Mouse (Mus musculus): ENCODE data around the gene Optc.

Optc gene

DNA sequence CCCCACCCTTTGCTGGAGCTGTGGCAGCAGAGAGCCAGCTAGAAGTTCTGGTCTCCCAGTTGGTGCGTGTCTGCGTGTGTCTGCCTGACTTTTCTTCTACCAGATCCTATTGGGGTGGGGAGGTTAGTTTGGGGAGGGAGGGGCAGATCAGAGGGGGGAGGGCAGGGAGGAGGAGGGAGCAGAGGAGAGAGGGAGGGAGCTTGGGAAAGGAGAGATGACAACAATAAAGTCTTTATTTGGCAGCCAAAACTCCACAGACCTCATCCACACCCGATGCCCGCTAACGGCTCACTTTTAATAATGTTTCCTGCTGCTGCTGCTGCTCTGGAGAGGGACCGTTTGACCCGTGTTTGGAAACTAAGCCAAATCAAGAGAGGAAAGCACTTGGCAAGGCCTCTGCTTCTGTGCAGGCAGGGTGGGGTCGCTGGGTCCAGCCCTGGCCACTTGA lies 13.5 kb upstream of the Optc start, which contains the start of gene Prelp:
Gene Prelp, minus strand, starts transcription at position 111 of the 448 bp plus-strand sequence.
- in situ Hi-C loops (cut with MboI; ENCODE audit: low pct_unique_long_range_greater_than_20kb in 1 of 2, low sequenced_read_pairs in 2 of 2, unreplicated experiment in 1 of 2), result no loop called here

DNA sequence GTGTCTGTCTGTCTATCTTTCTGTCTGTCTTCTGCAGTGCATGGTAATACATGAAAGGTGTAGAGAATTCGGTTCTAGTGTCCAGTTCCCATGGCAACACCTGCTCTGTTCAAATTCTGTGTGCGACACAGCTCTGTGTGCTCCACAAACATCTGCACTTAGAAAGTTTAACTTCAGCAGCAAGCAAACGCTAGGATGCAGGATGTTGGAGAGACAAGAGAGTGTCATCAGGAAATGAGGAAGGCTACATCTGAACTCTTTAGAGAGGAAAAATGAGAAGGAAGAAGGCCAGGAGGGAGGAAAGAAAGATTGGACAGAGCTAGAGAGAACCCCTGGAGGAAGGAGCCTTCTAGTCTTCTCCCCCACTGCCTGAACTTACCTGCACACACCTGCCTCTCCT lies 13.1 kb upstream of the Optc start:
- in situ Hi-C loops (cut with MboI; ENCODE audit: low pct_unique_long_range_greater_than_20kb in 1 of 2, low sequenced_read_pairs in 2 of 2, unreplicated experiment in 1 of 2), result no loop called here

DNA sequence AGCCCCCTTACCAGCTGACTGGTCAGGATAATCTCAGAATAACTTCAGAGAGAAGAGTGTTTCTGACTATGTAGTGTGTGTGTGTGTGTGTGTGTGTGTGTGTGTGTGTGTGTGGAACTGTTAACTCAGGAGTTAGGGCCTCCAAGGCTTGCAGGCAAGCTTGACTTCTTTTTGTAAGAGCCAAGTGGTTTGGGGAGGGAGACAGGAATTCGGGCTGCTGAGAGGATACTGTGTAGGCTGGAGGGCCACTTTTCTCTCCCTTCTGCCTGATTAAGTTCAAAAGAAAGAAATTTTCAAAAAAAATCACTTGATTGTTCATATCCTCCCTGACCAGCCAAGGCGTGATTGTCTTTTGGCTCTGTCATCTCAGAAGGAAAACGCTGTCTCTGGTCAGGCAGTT lies 12.6 kb upstream of the Optc start:
- in situ Hi-C loops (cut with MboI; ENCODE audit: low pct_unique_long_range_greater_than_20kb in 1 of 2, low sequenced_read_pairs in 2 of 2, unreplicated experiment in 1 of 2), result no loop called here

DNA sequence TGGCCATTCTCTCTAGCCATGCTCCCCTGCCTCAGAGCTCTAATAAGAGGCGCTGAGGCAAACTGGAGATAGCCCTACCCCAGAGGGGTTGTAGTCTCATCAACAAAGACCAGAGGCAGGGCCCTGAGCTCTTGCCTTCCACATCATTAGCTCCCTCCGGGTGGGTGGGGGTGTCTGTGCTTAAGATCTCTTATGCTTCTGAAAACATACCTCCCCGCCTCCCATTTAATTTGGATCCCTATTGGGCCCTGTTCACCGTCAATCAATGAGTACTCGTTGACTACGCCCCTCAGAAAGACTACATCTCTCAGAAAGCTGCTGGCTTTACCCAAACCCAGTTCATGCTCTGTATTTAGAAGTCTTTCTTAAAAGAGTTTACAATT lies 10.3 kb upstream of the Optc start:
- in situ Hi-C loops (cut with MboI; ENCODE audit: low pct_unique_long_range_greater_than_20kb in 1 of 2, low sequenced_read_pairs in 2 of 2, unreplicated experiment in 1 of 2), result loop anchor here in 1 of 2 experiments (10.0 kb wide), 1 partner anchor 127 kb away; no protein-coding TSS in a partner anchor

DNA sequence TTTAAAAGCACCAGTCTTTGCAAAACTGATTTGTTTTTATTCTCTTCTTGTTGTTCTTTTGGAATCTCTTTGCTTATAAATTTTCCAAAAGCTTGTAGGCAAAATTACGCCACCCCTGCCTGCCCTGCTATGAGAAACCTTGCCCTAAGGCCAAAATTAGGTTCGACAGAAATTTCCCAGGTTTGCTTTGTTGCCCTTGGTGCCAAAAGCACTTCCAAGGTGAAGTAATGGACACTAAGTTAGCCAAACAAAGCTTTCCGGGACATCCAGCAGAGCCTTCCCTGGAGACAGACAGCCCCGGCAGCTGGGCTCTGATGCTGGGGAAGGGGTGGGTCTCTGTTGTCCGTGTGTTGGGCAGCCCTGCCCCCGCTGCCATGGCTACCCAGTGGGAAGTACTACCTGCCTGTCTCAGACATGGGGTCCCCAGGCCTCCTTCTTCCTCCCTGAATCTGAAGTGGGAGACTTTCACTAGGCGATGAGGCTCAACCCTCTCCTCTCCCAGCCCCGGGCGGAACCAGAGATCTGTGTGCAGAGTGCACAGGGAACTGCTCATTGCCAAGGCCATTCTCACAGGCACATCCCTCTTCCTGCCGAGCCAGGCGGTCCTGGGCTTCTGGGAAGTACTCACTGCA lies 9.8 kb upstream of the Optc start:
- in situ Hi-C loops (cut with MboI; ENCODE audit: low pct_unique_long_range_greater_than_20kb in 1 of 2, low sequenced_read_pairs in 2 of 2, unreplicated experiment in 1 of 2), result loop anchor here in 1 of 2 experiments (10.0 kb wide), 1 partner anchor 127 kb away; no protein-coding TSS in a partner anchor

DNA sequence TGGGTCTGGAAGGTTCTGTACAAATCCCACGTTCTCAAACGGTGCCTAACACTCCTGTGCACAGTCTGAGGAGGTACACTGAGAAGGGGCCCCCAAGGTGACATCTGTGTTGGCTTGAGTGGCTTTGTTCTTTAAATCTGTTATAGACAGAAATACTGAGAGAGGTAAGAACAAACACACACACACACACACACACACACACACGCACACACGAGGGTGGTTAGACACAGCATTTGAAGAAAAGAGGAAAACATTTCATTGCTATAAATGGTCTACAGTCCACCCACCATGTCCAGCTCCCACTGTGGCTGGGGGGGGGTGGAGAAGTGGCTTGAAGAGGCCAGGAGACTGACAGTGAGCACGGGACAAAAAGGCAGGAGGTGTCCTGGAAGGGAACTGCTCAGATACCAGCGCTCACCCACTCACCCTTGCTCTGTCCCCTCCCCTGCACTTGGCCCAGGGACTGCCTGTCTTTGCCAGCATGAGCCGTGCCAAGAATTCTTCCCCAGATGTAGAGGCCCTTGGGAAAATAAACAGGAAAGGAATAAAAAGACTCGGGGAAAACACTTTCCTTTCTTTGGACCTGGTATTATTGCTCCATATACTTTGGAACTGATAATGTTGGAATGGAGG lies 8.0 kb upstream of the Optc start:
- in situ Hi-C loops (cut with MboI; ENCODE audit: low pct_unique_long_range_greater_than_20kb in 1 of 2, low sequenced_read_pairs in 2 of 2, unreplicated experiment in 1 of 2), result loop anchor here in 1 of 2 experiments (10.0 kb wide), 1 partner anchor 129 kb away; no protein-coding TSS in a partner anchor

DNA sequence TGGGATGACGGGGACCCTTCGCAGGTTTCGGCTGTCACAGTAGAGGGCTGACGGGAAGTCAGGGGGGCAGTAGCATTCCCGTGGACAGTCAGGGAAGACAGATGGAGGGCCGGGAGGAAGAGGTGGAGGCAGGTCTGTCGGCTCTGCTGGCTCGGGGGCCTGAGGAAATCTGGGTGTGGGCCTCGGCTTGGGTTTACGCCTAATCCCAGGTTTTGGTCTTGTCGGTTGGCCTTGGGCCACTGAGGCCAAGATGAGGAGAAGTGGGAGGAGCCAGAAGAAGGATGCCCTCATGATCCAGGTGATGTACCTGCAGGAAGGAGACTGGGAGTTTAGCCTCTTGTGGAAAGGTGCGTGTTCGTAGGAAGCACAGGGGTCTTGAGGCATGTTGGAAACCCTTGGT lies 7.3 kb upstream of the Optc start:
- in situ Hi-C loops (cut with MboI; ENCODE audit: low pct_unique_long_range_greater_than_20kb in 1 of 2, low sequenced_read_pairs in 2 of 2, unreplicated experiment in 1 of 2), result loop anchor here in 1 of 2 experiments (10.0 kb wide), 1 partner anchor 130 kb away; no protein-coding TSS in a partner anchor

DNA sequence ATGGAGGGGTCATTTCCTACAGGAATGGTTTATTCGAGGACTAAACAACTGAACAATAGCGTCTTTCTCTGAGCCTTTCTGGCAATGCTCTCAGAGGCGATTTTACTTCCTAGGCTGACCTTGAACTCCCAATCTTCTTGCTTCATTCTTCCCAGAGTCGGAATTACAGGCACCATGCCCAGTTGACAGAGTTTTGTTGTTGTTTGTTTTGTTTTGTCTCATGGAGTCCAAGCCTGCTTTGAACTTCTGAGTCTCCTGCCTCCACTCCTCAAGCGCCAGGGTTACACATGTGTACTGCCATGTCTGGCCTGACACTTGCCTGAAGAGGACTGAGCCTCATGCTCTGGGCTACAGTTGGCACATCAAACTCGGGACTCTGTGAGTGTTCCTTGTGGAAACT lies 5.2 kb upstream of the Optc start:
- in situ Hi-C loops (cut with MboI; ENCODE audit: low pct_unique_long_range_greater_than_20kb in 1 of 2, low sequenced_read_pairs in 2 of 2, unreplicated experiment in 1 of 2), result loop anchor here (5.0 to 10.0 kb wide), 2 partner anchors 132 to 134 kb away; no protein-coding TSS in a partner anchor

DNA sequence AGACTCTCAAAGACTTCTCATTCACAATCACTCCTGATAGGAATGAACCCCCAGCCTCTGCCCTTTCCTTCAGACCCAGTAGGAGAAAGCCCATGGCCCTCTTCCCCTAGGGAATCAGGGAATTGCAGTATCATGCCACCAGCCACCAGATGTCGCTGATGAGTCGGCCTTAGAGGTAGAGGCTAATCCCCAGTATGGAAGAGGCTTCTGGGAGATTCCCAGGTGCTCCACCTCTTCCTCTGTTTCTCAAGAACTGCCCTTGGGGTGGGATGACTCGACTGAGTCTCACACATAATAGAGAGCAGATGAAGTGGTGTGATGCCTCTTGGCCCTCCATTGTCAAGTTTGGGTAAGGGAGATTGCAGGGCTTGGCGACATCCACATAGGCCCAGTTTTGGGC lies 3.7 kb upstream of the Optc start:
- in situ Hi-C loops (cut with MboI; ENCODE audit: low pct_unique_long_range_greater_than_20kb in 1 of 2, low sequenced_read_pairs in 2 of 2, unreplicated experiment in 1 of 2), result loop anchor here (5.0 to 10.0 kb wide), 2 partner anchors 133 to 136 kb away; no protein-coding TSS in a partner anchor

DNA sequence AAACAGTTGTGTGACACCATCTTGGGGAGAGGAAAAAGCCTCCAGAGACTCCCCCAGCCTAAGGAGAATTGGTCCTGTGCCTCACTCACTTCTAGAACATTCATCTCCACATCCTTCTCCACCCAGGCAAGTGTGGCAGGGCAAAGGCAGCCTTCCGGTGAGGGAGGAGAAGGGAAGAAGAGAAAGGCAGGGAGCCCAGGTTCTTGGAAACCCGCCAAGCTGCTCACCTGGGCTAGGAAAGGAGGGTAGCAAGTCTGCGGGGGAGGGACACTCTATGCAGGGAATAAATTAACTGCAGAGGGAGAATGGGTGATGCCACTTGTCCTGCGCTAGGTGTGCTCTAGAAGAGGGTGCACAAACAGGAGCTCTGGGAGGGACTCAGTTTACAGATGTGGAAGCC lies 3.2 kb upstream of the Optc start:
- in situ Hi-C loops (cut with MboI; ENCODE audit: low pct_unique_long_range_greater_than_20kb in 1 of 2, low sequenced_read_pairs in 2 of 2, unreplicated experiment in 1 of 2), result loop anchor here (5.0 to 10.0 kb wide), 2 partner anchors 134 to 136 kb away; no protein-coding TSS in a partner anchor

DNA sequence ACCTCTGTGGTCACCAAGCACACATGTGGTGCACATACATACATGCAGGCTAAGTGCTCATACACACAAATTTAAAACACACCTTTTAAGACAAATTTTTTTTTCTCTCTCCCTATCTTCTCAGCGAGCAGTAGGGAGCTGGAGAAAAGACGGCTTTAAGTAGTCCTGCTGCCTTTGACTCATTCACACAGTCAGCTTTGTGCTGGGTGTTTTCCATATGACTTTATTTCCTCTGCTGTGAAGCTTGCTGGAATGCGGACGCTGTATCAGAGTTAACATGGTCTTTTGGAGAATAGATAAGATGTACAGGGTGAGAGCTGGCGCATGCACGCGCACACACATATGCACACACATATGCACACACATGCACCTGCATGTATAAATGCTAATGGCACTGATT lies 2.3 kb upstream of the Optc start:
- in situ Hi-C loops (cut with MboI; ENCODE audit: low pct_unique_long_range_greater_than_20kb in 1 of 2, low sequenced_read_pairs in 2 of 2, unreplicated experiment in 1 of 2), result loop anchor here (5.0 to 10.0 kb wide), 2 partner anchors 135 to 137 kb away; no protein-coding TSS in a partner anchor

DNA sequence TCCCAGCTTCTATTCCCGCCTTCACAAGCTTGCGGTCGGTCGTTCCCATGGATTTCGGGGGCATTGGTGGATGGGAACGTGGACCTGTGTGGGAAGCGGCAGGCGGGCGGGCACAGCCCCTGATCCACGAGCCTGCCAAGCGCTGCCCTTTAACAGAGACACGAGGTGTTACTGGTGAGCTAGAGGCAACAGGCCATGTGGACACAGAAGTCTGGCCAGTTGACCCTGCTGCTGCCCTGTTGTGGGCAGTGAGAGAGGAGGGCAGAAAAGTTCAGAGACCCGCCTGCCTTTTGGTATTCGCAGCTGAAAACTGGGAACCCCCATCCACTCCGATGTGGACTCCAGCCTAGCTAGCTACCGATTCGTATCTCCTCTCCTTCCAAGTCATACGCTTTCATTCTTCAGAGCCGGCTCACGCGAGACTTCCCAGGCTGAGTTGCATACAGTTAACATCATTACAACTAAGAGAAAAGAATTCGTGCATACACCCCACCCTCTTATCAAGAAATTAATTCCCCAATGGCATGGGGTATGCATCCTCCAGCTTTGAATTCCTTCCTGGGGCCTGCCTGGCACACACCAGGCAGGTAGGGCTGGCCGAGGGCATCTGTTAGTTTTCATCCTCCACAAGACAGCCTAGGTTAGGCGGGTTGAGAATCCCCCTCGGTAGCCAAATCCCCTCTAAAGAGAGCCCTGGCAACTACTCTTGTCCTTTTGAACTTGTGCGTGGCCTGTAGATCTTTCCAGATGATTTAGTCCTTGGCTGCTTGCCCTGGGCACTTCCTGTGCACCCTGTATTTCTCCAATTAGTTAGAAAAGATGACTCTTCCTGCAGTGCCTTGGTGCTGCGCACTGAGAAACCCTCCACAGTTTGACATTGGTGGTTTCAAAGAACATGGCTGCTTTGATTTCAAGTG lies 1.1 kb upstream of the Optc start:
- in situ Hi-C loops (cut with MboI; ENCODE audit: low pct_unique_long_range_greater_than_20kb in 1 of 2, low sequenced_read_pairs in 2 of 2, unreplicated experiment in 1 of 2), result no loop called here

DNA sequence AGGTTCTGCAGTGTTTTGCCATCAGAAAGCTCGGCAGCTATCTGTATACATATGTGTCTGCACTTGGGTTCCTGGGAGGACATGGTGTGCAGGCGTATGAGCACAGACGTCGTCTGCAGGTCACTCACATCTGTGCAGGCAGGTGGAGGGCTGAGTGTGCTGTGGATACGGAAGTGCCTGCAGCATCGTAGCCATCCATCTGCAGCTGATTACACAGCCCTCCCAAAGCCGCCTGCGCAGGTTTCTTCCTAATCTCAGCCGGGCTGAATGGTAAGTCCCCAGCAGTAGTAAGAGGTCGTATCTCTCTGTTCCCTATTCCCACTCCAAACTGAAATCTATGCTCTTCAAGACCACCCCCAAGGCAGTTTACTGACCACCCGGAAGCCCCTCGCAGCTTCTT lies 1.4 kb downstream of the Optc start:
- in situ Hi-C loops (cut with MboI; ENCODE audit: low pct_unique_long_range_greater_than_20kb in 1 of 2, low sequenced_read_pairs in 2 of 2, unreplicated experiment in 1 of 2), result no loop called here

DNA sequence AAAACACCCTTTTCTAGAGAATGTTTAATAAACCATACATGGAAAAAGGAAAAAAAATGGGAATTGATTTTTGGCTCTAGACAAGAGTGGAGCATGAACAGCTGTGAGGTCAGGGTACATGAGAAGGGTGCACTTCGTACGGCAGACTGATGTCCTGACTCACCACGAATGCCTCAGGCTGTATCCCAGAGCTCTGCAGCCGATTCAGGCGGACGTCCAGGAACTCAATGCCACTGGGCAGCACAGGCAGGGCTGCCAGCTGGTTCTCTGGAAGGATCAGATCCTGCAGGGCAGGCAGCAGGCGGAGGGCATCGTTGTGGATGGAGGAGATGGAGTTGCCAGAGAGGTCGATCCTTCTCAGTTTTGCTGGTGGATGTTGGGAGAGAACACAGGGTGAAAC lies 7.0 kb downstream of the Optc start:
- in situ Hi-C loops (cut with MboI; ENCODE audit: low pct_unique_long_range_greater_than_20kb in 1 of 2, low sequenced_read_pairs in 2 of 2, unreplicated experiment in 1 of 2), result loop anchor here (5.0 kb wide), 1 partner anchor 164 kb away; no protein-coding TSS in a partner anchor

DNA sequence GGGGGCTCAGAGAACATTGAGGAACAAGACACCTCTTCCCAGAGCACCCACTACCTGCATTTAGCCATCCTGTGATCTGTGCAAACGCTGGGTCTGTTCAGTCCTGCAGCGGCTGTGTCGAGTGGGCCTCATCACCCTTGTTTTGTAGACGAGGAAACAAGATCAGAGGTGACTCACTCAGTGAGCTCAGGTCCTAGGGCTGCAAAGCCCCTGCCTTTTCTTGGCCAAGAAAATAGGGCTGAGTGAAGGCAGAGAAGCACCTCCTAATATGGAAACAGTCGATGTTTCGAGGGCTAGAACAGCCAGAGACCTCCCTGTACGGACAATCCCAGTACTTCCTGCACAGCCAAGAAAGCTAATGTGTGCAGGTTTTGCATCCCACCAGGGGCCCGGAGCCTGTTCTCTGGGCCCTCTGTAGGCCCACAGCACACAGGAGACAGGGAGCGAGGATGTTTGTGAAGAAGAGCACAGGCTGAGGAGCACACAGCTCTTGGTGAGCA lies 8.7 kb downstream of the Optc start:
- in situ Hi-C loops (cut with MboI; ENCODE audit: low pct_unique_long_range_greater_than_20kb in 1 of 2, low sequenced_read_pairs in 2 of 2, unreplicated experiment in 1 of 2), result loop anchor here in 1 of 2 experiments (10.0 kb wide), 1 partner anchor 94 kb away; the partner anchor contains the start of gene Atp2b4

DNA sequence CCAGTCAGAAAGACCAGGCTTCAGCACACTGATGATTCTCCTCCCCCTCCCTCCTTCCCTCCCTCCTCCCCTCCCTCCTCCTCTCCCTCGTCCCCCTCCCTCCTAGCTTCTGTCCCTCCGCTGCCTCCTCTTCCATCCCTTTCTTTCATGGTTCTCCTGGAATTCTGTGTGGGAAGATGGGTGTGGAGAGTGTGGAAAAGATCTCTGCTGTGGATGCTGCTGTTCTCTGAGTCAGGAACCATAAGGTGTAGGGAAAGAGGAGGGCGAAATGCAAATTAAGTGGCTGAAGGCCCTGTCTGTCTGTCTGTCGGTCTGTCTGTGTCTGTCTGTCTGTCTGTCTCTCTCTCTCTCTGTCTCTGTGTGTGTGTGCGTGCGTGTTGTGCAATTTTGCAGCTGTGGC lies 10.5 kb downstream of the Optc start:
- in situ Hi-C loops (cut with MboI; ENCODE audit: low pct_unique_long_range_greater_than_20kb in 1 of 2, low sequenced_read_pairs in 2 of 2, unreplicated experiment in 1 of 2), result loop anchor here in 1 of 2 experiments (10.0 kb wide), 1 partner anchor 92 kb away; the partner anchor contains the start of gene Atp2b4

DNA sequence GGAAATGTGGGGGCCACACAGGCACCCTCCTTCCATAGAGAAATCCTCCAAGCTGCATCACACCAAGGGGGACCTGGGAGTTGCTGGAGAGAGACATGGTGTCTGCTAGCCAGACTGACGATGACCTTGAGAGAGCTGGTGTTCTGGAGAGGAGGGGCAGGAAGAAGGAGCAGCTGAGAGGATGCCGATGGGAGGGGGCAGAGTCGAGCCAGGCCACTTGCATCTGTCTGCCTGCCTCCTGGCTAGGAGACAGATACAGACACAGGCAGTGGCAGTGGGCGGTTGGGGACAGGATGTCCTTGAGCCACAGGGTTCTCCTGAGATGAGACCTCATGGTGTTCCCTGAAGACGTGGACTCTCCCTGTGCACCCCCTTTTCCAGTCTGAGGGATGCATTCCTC lies 16.3 kb downstream of the Optc start:
- in situ Hi-C loops (cut with MboI; ENCODE audit: low pct_unique_long_range_greater_than_20kb in 1 of 2, low sequenced_read_pairs in 2 of 2, unreplicated experiment in 1 of 2), result loop anchor here in 1 of 2 experiments (10.0 kb wide), 1 partner anchor 87 kb away; the partner anchor contains the start of gene Atp2b4

DNA sequence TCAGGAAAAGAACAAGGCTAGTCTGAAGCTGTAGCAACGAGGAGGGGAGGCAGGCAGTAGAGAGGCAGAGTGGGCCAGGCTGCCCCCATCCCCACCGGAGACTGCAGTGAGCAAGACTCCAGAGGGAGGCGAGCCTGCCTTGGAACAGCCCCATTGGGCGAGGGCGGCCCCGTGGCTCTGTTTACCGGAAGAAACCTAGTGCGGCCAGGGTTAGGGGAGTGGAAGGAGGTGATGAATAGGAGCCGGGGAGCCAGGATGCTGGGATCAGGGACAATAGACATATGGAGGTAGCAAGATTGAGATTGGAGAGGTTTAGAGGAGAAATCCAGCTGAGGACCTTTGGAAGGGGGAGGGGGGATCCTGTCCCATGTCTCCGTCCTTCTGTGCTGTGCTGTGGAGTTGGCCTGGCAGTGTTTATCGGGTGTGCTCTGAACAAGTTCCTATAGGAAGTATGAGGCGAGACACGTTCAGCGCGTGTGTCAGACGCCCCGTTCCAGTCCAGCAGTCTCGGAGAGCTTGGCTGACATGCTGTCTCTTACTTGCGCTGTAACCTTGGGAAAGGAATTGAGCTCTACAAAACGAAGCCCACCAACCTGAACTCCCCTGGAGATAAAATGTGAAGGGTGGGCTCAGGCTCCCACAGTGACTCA lies 17.7 kb downstream of the Optc start:
- in situ Hi-C loops (cut with MboI; ENCODE audit: low pct_unique_long_range_greater_than_20kb in 1 of 2, low sequenced_read_pairs in 2 of 2, unreplicated experiment in 1 of 2), result loop anchor here in 1 of 2 experiments (10.0 kb wide), 1 partner anchor 85 kb away; the partner anchor contains the start of gene Atp2b4

All from mouse embryonic stem cell (cell line).